Mouse (Mus musculus) intestine, postnatal 0 days (tissue): Measurements from ENCODE around the gene Plpp7. TPM values are rescaled to one million over a fixed set of nuclear protein-coding genes. Genes with fewer than 3 reads are reported as not detected.

Experiments
- ATAC-seq: fragments of 200-750 bp; cut with Nextera tagmentation; 2 replicates; pipeline ENCODE4 v1.8.0; 2017; ENCODE audit warnings: mild to moderate bottlenecking, moderate TSS enrichment, moderate library complexity
- H3K27ac ChIP-seq: fragments of 300-500 bp; sonication (generic); 2 replicates; pipeline ENCODE4 v1.5.1; 2014; ENCODE audit warnings: mild to moderate bottlenecking, low read depth, low read length, moderate library complexity
- H3K27me3 ChIP-seq: fragments of 300-500 bp; sonication (generic); replicated peaks from 2 replicates; pipeline ENCODE4 v1.6.1; 2014; ENCODE audit warnings: low read length, mixed read lengths; ENCODE audit not compliant: control insufficient read depth, insufficient read depth
- H3K36me3 ChIP-seq: fragments of 300-500 bp; sonication (generic); 2 replicates; pipeline ENCODE4 v1.6.1; 2014; ENCODE audit warnings: mild to moderate bottlenecking, moderate library complexity; ENCODE audit not compliant: control insufficient read depth, insufficient read depth
- H3K4me1 ChIP-seq: fragments of 300-500 bp; sonication (generic); replicated peaks from 2 replicates; pipeline ENCODE4 v1.6.1; 2014; ENCODE audit warnings: antibody characterized with exemption, low read length, mixed read lengths; ENCODE audit not compliant: control insufficient read depth, insufficient read depth
- H3K4me2 ChIP-seq: fragments of 300-500 bp; sonication (generic); replicated peaks from 2 replicates; pipeline ENCODE4 v1.6.1; 2014; ENCODE audit warnings: low read depth, mild to moderate bottlenecking, moderate library complexity
- H3K4me3 ChIP-seq: fragments of 300-500 bp; sonication (generic); 2 replicates; pipeline ENCODE4 v1.5.1; 2014; ENCODE audit warnings: low read depth, low read length
- H3K9ac ChIP-seq: fragments of 300-500 bp; sonication (generic); 2 replicates; pipeline ENCODE4 v1.6.1; 2014; ENCODE audit warnings: mild to moderate bottlenecking, low read depth, low read length
- H3K9me3 ChIP-seq: fragments of 300-500 bp; sonication (generic); 2 replicates; pipeline ENCODE4 v1.6.1; 2016; ENCODE audit warnings: mixed run types; ENCODE audit not compliant: control insufficient read depth
- CTCF ChIP-seq: sonication (generic); IDR thresholded peaks from 2 replicates; pipeline ENCODE4 v1.5.1; 2016; ENCODE audit warnings: low read depth, mild to moderate bottlenecking, control low read depth, antibody characterized with exemption, moderate library complexity
- WGBS: fragments of 180-500 bp; shearing (Covaris S2); extraction: QIAGEN DNeasy Blood & Tissue Kit; methylation state at CpG from one replicate; pipeline ENCODE4 v1.1.7; 2014; 5-methylcytosine and 5-hydroxymethylcytosine counted together
- polyA plus RNA-seq: library from polyadenylated mRNA; unstranded; fragments of >200 nt; fragmentation: Nextera tagmentation; extraction: Ambion mirVana; gene quantifications from 2 replicates; pipeline ENCODE4 v1.2.1, GENCODE M21; 2015

The Plpp7 gene
- polyA plus RNA-seq, 1 experiment from 2014 or later, result 3.8 TPM

GRCm38 (mm10) chr2:32129383-32130074 lies 34.2 kb downstream of the Plpp7 start:
- Histone ChIP-seq H3K4me3 (no peak overlapping the region), H3K27me3 (no peaks in the 10 kb centered on the region), H3K4me2 (no peak overlapping the region), H3K4me1 (0 out of 2 replicates have a peak, but pooled peaks cover 3% of the 10 kb centered on the region), H3K36me3 (no peaks in the 10 kb centered on the region), H3K9ac (no peak overlapping the region), H3K9me3 (no peaks in the 10 kb centered on the region), H3K27ac (no peak overlapping the region)
- WGBS, result 58% methylated on average over 11 of the region's 11 CpGs
- no peak for TF ChIP-seq CTCF
- ATAC-seq, result no peak

- ATAC-seq, result no peak
- peak; percentile 87 for TF ChIP-seq CTCF
- no peak overlapping the region for H3K9ac ChIP-seq
- WGBS, result 29% methylated on average over 6 of the region's 6 CpGs
- H3K9me3 ChIP-seq, result no peaks in the 10 kb centered on the region
- no peaks in the 10 kb centered on the region for H3K27me3 ChIP-seq
- no peaks in the 10 kb centered on the region for H3K36me3 ChIP-seq
- no peak overlapping the region for H3K27ac ChIP-seq
- H3K4me3 ChIP-seq, result no peak overlapping the region
- H3K4me2 ChIP-seq, result peak overlapping the region; percentile 44
- H3K4me1 ChIP-seq, result 0 out of 2 replicates have a peak, but pooled peaks cover 3% of the 10 kb centered on the region
Measured at GRCm38 (mm10) chr2:32130435-32130834, 35.1 kb downstream of the Plpp7 start.

- H3K36me3 ChIP-seq, result no peaks in the 10 kb centered on the region
- TF ChIP-seq CTCF, result no peak
- no peak overlapping the region for H3K27ac ChIP-seq
- H3K4me1 ChIP-seq, result 0 out of 2 replicates have a peak, but pooled peaks cover 3% of the 10 kb centered on the region
- H3K9ac ChIP-seq, result no peak overlapping the region
- H3K4me3 ChIP-seq, result no peak overlapping the region
- 59% methylated on average over 9 of the region's 9 CpGs for WGBS
- H3K27me3 ChIP-seq, result no peaks in the 10 kb centered on the region
- no peak for ATAC-seq
- H3K4me2 ChIP-seq, result no peak overlapping the region
- H3K9me3 ChIP-seq, result no peaks in the 10 kb centered on the region
Measured at GRCm38 (mm10) chr2:32131205-32131834, 36.0 kb downstream of the Plpp7 start.

- no peak for TF ChIP-seq CTCF
- H3K4me2 ChIP-seq, result peak overlapping the region; percentile 24; the same call in 1 of the 2 replicates
- 73% methylated on average over 6 of the region's 6 CpGs for WGBS
- ATAC-seq, result no peak
- no peak overlapping the region for H3K4me3 ChIP-seq
- no peak overlapping the region for H3K27ac ChIP-seq
- no peak overlapping the region for H3K9ac ChIP-seq
- no peaks in the 10 kb centered on the region for H3K9me3 ChIP-seq
- H3K27me3 ChIP-seq, result no peaks in the 10 kb centered on the region
- H3K4me1 ChIP-seq, result 0 out of 2 replicates have a peak, but pooled peaks cover 3% of the 10 kb centered on the region
- no peaks in the 10 kb centered on the region for H3K36me3 ChIP-seq
Measured at GRCm38 (mm10) chr2:32131866-32132566, 36.7 kb downstream of the Plpp7 start.

GRCm38 (mm10) chr2:32132567-32132992 lies 37.3 kb downstream of the Plpp7 start:
- Histone ChIP-seq H3K4me2 (peak overlapping the region; percentile 24; the same call in 1 of the 2 replicates), H3K9ac (no peak overlapping the region), H3K9me3 (no peaks in the 10 kb centered on the region), H3K4me1 (0 out of 2 replicates have a peak, but pooled peaks cover 3% of the 10 kb centered on the region), H3K36me3 (no peaks in the 10 kb centered on the region), H3K27ac (no peak overlapping the region), H3K4me3 (no peak overlapping the region), H3K27me3 (no peaks in the 10 kb centered on the region)
- no peak for TF ChIP-seq CTCF
- ATAC-seq, result peak; percentile 50
- 5% methylated on average over 12 of the region's 12 CpGs for WGBS

- Histone ChIP-seq H3K9me3 (no peaks in the 10 kb centered on the region), H3K4me1 (no peaks in the 10 kb centered on the region), H3K36me3 (no peaks in the 10 kb centered on the region), H3K27me3 (no peaks in the 10 kb centered on the region), H3K4me3 (no peak overlapping the region), H3K27ac (no peak overlapping the region), H3K4me2 (no peak overlapping the region), H3K9ac (no peak overlapping the region)
- peak; percentile 31; the same call in 1 of the 2 replicates for ATAC-seq
- WGBS, result 1% methylated on average over 2 of the region's 2 CpGs
- peak; percentile 94 for TF ChIP-seq CTCF
Measured at GRCm38 (mm10) chr2:32134039-32134438, 38.7 kb downstream of the Plpp7 start.
